Mouse (Mus musculus) left cerebral cortex, adult 18-20 months (tissue): ENCODE measurements around the gene Gas7. TPM values are rescaled to one million over a fixed set of nuclear protein-coding genes. Genes with fewer than 3 reads are reported as not detected.
A peak's percentile ranks its signal among the peaks of the same experiment; 100 is the strongest.

Experiments
- DNase-seq, 2 experiments: peaks; one replicate each; pipeline ENCODE4 v3.0.0; 2021 to 2022; ENCODE audit warnings: low spot score in 2 of 2, mixed read lengths in 1 of 2
- total RNA-seq, 2 experiments: library from RNA; stranded (reverse); gene quantifications; 2 replicates each; pipeline ENCODE4 v1.2.3; 2021

Gas7 gene
- total RNA-seq, 2 experiments from 2014 or later = 523 to 544 TPM

- no peak for DNase-seq
Measured at GRCm38 (mm10) chr11:67567991-67568390, 112.8 kb downstream of the Gas7 start.

- DNase-seq = no peak
Measured at GRCm38 (mm10) chr11:67568815-67569214, 113.6 kb downstream of the Gas7 start.

- peak in 1 of 2 experiments; percentile 59 for DNase-seq
Measured at GRCm38 (mm10) chr11:67570947-67571346, 115.7 kb downstream of the Gas7 start.

- DNase-seq = no peak
Measured at GRCm38 (mm10) chr11:67574344-67574743, 119.1 kb downstream of the Gas7 start.

- no peak for DNase-seq
Measured at GRCm38 (mm10) chr11:67577472-67577871, 122.2 kb downstream of the Gas7 start.

- no peak for DNase-seq
Measured at GRCm38 (mm10) chr11:67577994-67578393, 122.8 kb downstream of the Gas7 start.

- DNase-seq = no peak
Measured at GRCm38 (mm10) chr11:67579136-67579535, 123.9 kb downstream of the Gas7 start.

GRCm38 (mm10) chr11:67581549-67581948 lies 126.3 kb downstream of the Gas7 start:
- no peak for DNase-seq

GRCm38 (mm10) chr11:67582570-67582969 lies 127.3 kb downstream of the Gas7 start:
- no peak for DNase-seq

- no peak for DNase-seq
Measured at GRCm38 (mm10) chr11:67585016-67585415, 129.8 kb downstream of the Gas7 start.

- DNase-seq = no peak
Measured at GRCm38 (mm10) chr11:67585629-67586028, 130.4 kb downstream of the Gas7 start.

- peak in 1 of 2 experiments; percentile 4 for DNase-seq
Measured at GRCm38 (mm10) chr11:67586231-67586994, 131.2 kb downstream of the Gas7 start.

- DNase-seq = no peak
Measured at GRCm38 (mm10) chr11:67588196-67588827, 133.1 kb downstream of the Gas7 start.

- DNase-seq = peak; percentile 60 to 76
Measured at GRCm38 (mm10) chr11:67588828-67589314, 133.6 kb downstream of the Gas7 start.

- peak; percentile 79 to 86 for DNase-seq
Measured at GRCm38 (mm10) chr11:67596233-67596632, 141.0 kb downstream of the Gas7 start.

- peak in 1 of 2 experiments; percentile 10 for DNase-seq
Measured at GRCm38 (mm10) chr11:67596856-67597255, 141.6 kb downstream of the Gas7 start.

- DNase-seq = peak; percentile 72 to 78
Measured at GRCm38 (mm10) chr11:67597388-67597787, 142.2 kb downstream of the Gas7 start.

- peak in 1 of 2 experiments; percentile 3 for DNase-seq
Measured at GRCm38 (mm10) chr11:67599141-67599540, 143.9 kb downstream of the Gas7 start.

- peak; percentile 66 to 78 for DNase-seq
Measured at GRCm38 (mm10) chr11:67600710-67601430, 145.6 kb downstream of the Gas7 start.

- no peak for DNase-seq
Measured at GRCm38 (mm10) chr11:67602711-67603369, 147.6 kb downstream of the Gas7 start.

GRCm38 (mm10) chr11:67604481-67604880 lies 149.2 kb downstream of the Gas7 start:
- DNase-seq = peak in 1 of 2 experiments; percentile 44
